Mouse (Mus musculus): ENCODE data around the gene Dlx3.

Gene Dlx3

GRCm38 (mm10) chr11:95087301-95088228, 32.4 kb upstream of the Dlx3 start:
- in situ Hi-C loops (cut with MboI; ENCODE audit: low sequenced_read_pairs), result no loop called here

DNA sequence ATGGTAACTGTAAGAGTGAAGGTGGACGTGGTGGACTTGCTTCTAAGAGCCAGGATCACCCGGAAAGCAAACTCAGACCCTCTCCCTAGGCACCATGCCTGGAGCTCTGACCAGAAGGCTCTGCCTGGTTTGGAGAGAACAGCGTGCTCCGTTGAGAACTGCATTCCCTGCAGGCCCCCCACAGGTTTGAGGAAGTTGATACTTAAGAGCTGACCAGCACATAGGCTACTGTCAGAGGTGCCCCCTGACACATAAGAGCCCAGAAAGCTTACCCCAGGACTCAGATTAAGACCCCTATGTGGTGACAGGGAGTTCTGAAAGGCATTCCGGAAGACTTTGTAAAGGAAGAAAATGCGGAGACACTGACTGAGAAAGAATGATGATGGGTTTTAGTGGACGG, 31.6 kb upstream of the Dlx3 start:
- in situ Hi-C loops (cut with MboI; ENCODE audit: low sequenced_read_pairs), result no loop called here

DNA sequence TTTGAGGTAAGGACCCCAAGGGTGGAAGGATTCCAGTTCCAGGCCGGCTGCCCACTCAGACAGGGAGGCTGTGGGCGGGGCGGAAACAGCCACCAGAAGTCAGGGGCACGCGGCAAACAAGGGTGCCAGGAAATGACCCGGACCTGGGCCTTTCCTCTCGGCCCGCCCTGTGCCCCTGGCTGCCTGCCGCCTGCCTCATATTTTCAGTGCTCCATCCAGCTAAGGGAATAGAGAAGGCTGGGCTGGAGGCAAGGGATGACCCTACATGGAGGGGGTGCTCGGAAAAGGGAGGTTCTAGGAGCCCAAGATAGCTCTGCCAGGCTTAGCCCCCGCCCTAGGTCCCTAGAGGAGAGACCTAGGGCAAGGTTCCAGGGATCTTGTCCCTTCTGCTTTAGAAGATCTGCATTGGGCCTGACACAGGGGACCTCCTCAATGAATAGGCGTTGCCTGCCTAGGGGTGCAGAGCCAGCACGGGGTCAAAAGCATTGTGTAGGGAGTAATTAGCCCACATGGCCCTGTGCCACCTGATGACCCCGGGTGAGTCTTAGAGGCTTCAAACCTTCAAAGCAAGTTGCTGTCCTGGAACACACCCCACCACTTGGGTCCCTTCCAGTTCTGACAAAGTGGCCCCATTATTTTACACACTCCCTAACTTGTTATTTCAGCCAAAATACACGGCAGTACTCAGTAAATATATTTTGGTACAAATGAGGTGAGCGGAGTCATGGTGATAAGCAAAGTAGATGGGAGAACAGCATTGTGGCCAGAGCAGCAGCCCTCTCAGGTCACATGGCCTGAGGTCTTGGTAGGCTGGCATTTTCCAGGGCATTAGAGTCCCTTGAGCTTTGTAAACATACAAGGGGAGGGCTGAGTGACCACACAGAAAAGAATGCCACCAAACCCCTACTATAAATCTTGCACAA, 30.8 kb upstream of the Dlx3 start:
- in situ Hi-C loops (cut with MboI; ENCODE audit: low sequenced_read_pairs), result no loop called here

DNA sequence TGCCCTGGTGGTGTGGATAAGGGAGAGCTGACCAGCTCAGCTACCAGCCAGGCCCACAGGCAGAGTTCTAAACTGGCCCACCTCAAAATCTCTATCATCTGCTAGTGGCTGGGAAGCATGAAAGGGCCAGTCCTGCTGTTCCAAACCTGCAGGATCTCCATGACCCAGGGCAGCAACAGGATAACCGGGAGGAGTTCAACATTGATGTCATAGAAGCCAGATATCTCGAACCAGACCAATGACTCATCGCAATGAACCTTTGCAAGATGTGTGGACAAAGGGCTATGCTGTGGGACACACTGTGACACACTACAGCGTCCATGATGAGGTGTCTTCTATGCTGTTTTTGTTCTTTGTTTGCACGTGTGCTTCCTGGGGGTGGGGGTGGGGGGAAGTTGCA, 26.8 kb upstream of the Dlx3 start:
- in situ Hi-C loops (cut with MboI; ENCODE audit: low sequenced_read_pairs), result no loop called here

DNA sequence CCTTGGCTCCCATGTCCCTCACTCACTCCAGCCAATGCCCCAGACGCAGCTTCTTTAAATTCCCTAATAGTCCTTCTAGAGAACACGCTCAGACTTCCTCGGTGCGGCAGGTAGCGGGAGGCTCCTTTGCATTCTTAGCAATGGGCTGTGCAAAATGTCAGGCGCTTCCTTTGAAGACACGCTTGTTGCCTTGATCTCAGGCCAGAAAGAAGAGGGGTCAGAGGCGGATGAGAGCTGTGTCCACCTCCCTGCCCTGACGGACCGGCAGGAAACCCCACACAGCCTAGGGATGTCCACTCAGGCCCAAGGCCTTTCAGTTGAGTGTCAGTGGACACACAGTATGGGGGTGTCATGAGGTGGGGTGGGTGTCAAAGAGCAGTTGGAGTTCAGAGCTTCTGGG, 24.3 kb upstream of the Dlx3 start:
- in situ Hi-C loops (cut with MboI; ENCODE audit: low sequenced_read_pairs), result no loop called here

- in situ Hi-C loops (cut with MboI; ENCODE audit: low sequenced_read_pairs), result no loop called here
Measured at GRCm38 (mm10) chr11:95096608-95097373, 23.1 kb upstream of the Dlx3 start.

GRCm38 (mm10) chr11:95097889-95098288, 22.0 kb upstream of the Dlx3 start:
- in situ Hi-C loops (cut with MboI; ENCODE audit: low sequenced_read_pairs), result no loop called here

DNA sequence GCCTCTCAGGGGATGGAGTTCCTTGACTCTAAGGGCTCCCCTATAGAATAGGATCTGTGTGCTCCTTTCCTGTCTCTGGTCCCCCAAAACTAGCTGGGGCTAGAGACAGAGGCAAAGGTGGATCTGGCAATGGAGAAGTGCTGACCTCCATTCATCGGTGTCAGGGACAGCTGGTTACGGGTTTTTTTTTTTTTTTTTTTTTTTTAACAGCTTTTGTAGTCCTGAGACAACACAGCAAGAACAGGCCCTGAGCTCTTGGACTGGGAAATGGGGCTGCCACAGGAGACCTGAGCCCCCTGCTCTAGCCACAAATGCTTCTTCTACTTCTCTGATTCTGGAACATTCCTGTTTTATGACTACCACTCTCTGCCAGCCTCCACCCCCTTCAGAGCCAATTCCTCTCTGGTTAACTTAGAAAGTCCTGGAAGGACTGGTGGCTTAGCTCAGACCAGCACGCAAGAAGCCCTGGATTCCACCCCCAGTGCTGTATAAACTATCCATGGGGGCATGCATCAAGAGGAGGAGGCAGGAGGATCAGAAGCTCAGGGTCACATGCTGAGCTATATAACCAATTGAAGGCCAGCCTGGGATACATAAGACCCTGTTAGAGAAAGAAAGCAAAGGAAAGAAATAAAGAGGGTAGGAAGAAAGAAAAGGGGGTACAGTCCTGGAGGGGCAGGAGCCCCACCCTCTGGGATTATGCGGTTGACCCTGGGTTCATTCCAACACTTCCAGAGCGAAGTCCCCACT, 21.4 kb upstream of the Dlx3 start:
- in situ Hi-C loops (cut with MboI; ENCODE audit: low sequenced_read_pairs), result no loop called here

DNA sequence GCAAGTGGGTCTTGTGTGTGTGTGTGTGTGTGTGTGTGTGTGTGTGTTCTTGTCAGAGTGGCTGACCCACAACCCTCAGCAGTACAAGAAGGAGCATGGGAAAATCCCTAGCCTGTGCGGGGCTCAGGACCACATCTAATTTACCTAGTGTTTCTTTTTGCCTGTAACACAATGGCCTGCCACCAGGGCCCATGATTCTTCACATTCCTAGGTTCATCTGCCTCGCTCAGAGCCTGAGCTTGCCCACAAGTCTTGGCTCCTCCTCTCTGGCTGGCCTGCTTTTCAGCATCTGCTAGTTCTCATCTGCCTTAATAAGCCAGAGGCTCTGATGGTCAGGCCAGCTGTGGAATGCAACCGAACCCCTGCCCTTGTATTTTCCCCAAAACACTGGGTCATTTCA, 19.5 kb upstream of the Dlx3 start:
- in situ Hi-C loops (cut with MboI; ENCODE audit: low sequenced_read_pairs), result no loop called here

DNA sequence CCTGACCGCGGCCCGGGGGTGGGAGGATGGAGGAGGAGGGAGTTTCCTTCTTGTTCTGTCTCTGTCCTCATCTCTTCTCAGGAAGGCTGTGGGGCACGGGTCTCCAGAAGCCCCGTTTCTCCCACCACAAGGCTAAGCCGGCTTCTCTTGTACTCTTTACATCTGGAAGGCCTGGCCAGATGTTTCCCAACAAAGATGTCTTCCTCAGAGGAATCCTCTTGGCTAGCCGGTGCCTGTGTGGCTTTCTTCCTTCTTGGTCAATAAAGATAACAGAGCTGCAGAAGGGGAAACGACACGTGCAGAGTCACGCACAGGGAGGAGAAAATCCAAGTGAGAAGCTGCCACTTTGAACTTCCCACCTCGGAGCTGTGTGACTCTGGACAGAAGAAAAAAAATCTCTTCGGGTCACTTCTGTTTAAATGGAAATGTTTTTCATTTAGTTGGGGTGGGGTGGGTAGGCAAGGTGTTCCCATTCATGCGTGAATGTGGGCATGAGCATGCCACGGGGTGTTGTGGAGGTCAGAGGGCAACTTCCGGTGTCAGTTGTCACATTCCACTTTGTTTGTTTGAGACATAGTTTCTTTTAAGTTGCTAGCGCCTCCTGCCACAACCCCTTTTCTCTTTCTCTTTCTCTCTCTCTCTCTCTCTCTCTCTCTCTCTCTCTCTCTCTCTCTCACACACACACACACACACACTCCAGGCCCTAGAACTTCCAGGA, 18.7 kb upstream of the Dlx3 start:
- in situ Hi-C loops (cut with MboI; ENCODE audit: low sequenced_read_pairs), result no loop called here

GRCm38 (mm10) chr11:95102161-95102904, 17.6 kb upstream of the Dlx3 start:
- in situ Hi-C loops (cut with MboI; ENCODE audit: low sequenced_read_pairs), result no loop called here

- in situ Hi-C loops (cut with MboI; ENCODE audit: low sequenced_read_pairs), result no loop called here
Measured at GRCm38 (mm10) chr11:95104266-95104665, 15.7 kb upstream of the Dlx3 start.

DNA sequence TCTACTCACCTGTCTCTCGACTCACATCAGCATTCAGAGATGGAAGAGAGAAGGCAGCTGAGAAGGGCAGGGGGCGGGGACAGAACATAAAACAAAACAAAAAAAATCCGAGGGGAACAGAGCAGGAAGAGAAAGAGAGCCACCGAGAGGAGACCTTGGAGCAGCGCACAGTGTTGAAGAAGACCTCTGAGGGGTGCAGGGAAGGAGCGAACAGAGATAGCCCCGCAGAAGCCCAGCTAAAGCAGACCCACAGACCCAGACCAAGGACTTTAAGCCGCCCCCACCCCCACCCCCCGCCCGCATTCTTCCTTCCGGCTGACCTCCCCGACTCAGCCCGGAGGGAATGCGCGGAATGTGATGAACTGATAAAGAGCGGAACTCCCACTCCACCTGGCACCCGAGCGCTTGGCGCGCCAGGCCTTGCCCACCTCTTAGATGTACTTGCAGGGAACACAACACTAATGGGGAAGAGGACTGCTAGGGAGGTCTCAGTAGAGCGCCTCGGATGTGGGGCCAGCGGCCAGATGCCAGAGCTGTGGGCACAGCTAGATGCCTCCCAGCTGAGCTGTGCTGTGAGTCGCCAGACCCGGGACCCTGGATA, 14.5 kb upstream of the Dlx3 start:
- in situ Hi-C loops (cut with MboI; ENCODE audit: low sequenced_read_pairs), result no loop called here

DNA sequence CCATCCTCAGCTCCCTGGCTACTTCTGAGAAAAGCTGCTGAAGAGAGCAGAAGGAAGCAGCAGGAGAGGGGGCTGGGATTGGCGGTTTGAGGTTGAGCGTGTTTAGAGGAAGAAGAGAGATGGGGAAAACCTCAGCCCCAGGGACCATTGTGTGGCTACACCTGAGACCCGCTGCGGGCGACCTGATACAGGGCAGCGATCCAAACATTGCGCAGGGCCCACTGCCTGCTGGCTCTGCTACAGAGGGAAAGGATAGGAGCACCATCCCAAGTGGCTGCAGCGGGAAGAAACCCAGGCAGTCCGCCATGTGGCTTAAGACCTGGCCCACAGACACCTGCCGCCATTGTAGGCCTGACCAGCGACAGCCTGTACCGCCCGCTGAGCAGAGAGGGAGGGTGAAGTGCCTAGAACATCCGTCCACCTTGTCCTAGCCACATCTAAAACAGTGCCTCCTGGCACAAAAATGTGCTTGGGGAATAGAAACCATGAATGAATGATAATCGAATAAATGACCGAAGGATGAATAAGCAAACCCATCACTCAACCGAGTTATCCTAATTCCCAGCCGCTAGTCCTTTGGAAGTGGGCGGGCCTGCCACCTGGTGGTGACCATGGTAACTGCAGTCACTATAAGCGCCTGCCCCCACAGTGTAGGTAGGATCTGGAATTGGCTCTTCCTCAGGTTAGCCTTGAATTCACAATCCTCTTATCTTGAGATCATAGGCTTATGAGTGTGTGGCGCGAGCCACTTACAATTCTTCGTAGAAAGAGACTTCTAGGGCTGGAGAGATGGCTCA, 13.3 kb upstream of the Dlx3 start:
- in situ Hi-C loops (cut with MboI; ENCODE audit: low sequenced_read_pairs), result no loop called here

- in situ Hi-C loops (cut with MboI; ENCODE audit: low sequenced_read_pairs), result no loop called here
Measured at GRCm38 (mm10) chr11:95109000-95109399, 10.9 kb upstream of the Dlx3 start.

GRCm38 (mm10) chr11:95110081-95110480, 9.8 kb upstream of the Dlx3 start:
- in situ Hi-C loops (cut with MboI; ENCODE audit: low sequenced_read_pairs), result no loop called here

DNA sequence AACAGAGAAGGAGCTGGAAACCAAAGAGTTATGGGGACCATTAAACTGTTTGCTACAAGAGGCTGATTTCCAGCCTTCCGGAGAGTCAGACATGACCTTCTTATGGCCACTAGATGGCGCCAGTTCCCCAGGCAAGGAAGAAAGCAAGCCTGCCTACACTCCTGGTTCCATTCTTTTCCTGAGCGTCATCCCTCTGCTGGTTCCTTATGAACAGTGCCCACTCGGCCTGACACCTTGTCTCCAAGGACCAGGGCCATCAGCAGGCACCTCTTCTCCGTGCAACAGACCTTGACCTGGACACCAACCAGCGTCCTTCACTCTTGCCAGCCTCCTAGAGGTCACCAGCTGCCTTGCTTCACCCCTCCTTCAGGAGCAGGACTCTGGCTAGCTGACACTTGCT, 2.9 kb upstream of the Dlx3 start:
- in situ Hi-C loops (cut with MboI; ENCODE audit: low sequenced_read_pairs), result loop anchor here (5.0 kb wide), 1 partner anchor 115 kb away; no protein-coding TSS in a partner anchor

DNA sequence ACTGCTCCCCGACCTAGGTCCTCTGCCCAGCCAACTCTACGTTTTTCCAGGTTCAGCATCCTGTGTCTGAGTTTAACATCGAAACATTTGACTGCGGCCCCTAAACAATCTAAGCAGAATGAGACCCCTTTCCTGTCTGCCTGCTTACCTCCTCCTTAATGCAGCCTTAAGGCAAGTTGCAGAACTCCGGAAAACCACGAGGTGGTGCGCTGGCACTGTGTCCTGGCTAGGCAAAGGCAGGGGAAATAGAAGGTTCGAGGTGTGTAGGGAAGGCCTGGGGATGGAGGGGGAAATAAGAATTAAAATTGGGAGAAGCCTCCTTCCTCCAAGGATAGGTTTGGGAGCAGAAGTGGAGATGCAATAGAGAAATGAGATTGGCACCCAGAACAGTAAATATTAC, 1.4 kb upstream of the Dlx3 start:
- in situ Hi-C loops (cut with MboI; ENCODE audit: low sequenced_read_pairs), result loop anchor here (5.0 kb wide), 1 partner anchor 114 kb away; no protein-coding TSS in a partner anchor
